In genomic region chr5:88994533-88994932, GRCm38 (mm10) we compare ENCODE assay signal across 14 mouse cellular contexts.
DNase-seq lines count a peak whose midpoint lies in the region; ATAC-seq and TF ChIP-seq lines count a peak whose summit lies in the region.
"Had no signal": no experiment of that assay in that cellular context is flagged by ENCODE, and none has a peak within 500 bp of the region (broad histone marks: within the 10 kb centered on the region; RNA-seq: fewer than 3 reads in every experiment).

No protein-coding gene starts in this region.

- no peak overlapping the region for H3K4me2 ChIP-seq in hindbrain, postnatal 0 days (ENCODE audit: low read depth, low read length)
- H3K4me2 ChIP-seq in hindbrain, embryonic 13.5 days, result no peak overlapping the region
- H3K4me2 ChIP-seq: embryonic facial prominence, embryonic 13.5 days had no signal

- no peaks in the 10 kb centered on the region for H3K27me3 ChIP-seq in hindbrain, postnatal 0 days (ENCODE audit: insufficient read depth, low read length)
- H3K27me3 ChIP-seq in hindbrain, embryonic 13.5 days, result no peaks in the 10 kb centered on the region
- H3K27me3 ChIP-seq: embryonic facial prominence, embryonic 13.5 days had no signal

- 76% methylated on average over 5 of the region's 5 CpGs for WGBS in hindbrain, postnatal 0 days
- WGBS in hindbrain, embryonic 13.5 days, result 88% methylated on average over 5 of the region's 5 CpGs

- peak overlapping the region; percentile 67 for H3K27ac ChIP-seq in hindbrain, postnatal 0 days
- no peak overlapping the region for H3K27ac ChIP-seq in hindbrain, embryonic 13.5 days
- H3K27ac ChIP-seq: embryonic facial prominence, embryonic 13.5 days had no signal

- no peak overlapping the region for H3K4me3 ChIP-seq in hindbrain, postnatal 0 days (ENCODE audit: low read length)
- no peak overlapping the region for H3K4me3 ChIP-seq in hindbrain, embryonic 13.5 days
- H3K4me3 ChIP-seq: embryonic facial prominence, embryonic 13.5 days; megakaryocyte, embryonic 14.5 days had no signal

- no peaks in the 10 kb centered on the region for H3K9me3 ChIP-seq in hindbrain, postnatal 0 days (ENCODE audit: low read length)
- H3K9me3 ChIP-seq in hindbrain, embryonic 13.5 days, result no peaks in the 10 kb centered on the region
- H3K9me3 ChIP-seq: embryonic facial prominence, embryonic 13.5 days; megakaryocyte, embryonic 14.5 days had no signal

- no peak overlapping the region for H3K9ac ChIP-seq in hindbrain, postnatal 0 days (replicated peaks; ENCODE audit: low read length)
- H3K9ac ChIP-seq in hindbrain, embryonic 13.5 days, result no peak overlapping the region
- H3K9ac ChIP-seq: embryonic facial prominence, embryonic 13.5 days; liver, postnatal 0 days had no signal

- no peaks in the 10 kb centered on the region for H3K36me3 ChIP-seq in hindbrain, postnatal 0 days (ENCODE audit: insufficient read depth, low read length)
- no peaks in the 10 kb centered on the region for H3K36me3 ChIP-seq in hindbrain, embryonic 13.5 days
- H3K36me3 ChIP-seq: embryonic facial prominence, embryonic 13.5 days had no signal

- TF ChIP-seq CTCF in hindbrain, postnatal 0 days (IDR thresholded peaks at IDR 0.05; ENCODE audit: low read depth), result no peak

- peak; percentile 92 for ATAC-seq in hindbrain, postnatal 0 days
- no peak; the same call in 1 of the 2 replicates for ATAC-seq in hindbrain, embryonic 13.5 days (ENCODE audit: low FRiP score)
- ATAC-seq in inflammation-experienced regulatory T-cells, adult 6 months, result no peak
- ATAC-seq: activated CD4-positive, CD25-positive, alpha-beta regulatory T cell, adult 4 months; liver, postnatal 0 days had no signal

- peak; percentile 13 for DNase-seq in adrenal gland, postnatal 10 days
- DNase-seq in adrenal gland, postnatal 25 days, result no peak
- DNase-seq in hindbrain, postnatal 0 days (ENCODE audit: low spot score), result peak; percentile 80
- peak; percentile 79 to 87 for DNase-seq in right cerebral cortex, postnatal 10 days (ENCODE audit: low spot score in 2 of 2)
- no peak for DNase-seq in right cerebral cortex, postnatal 25 days
- DNase-seq in heart, postnatal 10 days, result no peak
- DNase-seq: gastrocnemius, postnatal 25 days; liver, postnatal 0 days; thymus, adult 2 months had no signal

- intact Hi-C loops in heart, postnatal 10 days (cut with DNase I), result loop anchor here (5.0 kb wide), 1 partner anchor 388 kb away; no protein-coding TSS in a partner anchor

- H3K4me1 ChIP-seq in hindbrain, postnatal 0 days (ENCODE audit: insufficient read depth, low read length), result no peaks in the 10 kb centered on the region
- H3K4me1 ChIP-seq in hindbrain, embryonic 13.5 days (replicated peaks), result no peaks in the 10 kb centered on the region
- H3K4me1 ChIP-seq: embryonic facial prominence, embryonic 13.5 days had no signal

Comparison
In these comparisons a context has a peak if more than half of its experiments do, and no peak if none do; other contexts are left out.
1. DNase-seq: peak in adrenal gland, postnatal 10 days (single experiment), hindbrain, postnatal 0 days (single experiment) and right cerebral cortex, postnatal 10 days (2 of 2); none in adrenal gland, postnatal 25 days (single experiment), right cerebral cortex, postnatal 25 days (single experiment) and heart, postnatal 10 days (0 of 2).